Mouse (Mus musculus) ES-Bruce4 (cell line): ENCODE data around the gene Prdx2.

Experiments
- CTCF ChIP-seq: IDR thresholded peaks from one replicate; pipeline ENCODE4 v1.8.1; 2011; ENCODE audit warnings: low read depth, low read length
- EP300 ChIP-seq: IDR thresholded peaks from 2 replicates; pipeline ENCODE4 v1.6.1; 2011; ENCODE audit warnings: low read depth, low read length; ENCODE audit not compliant: insufficient read depth
- POLR2A ChIP-seq: IDR thresholded peaks from one replicate; pipeline ENCODE4 v1.8.1; 2011; ENCODE audit warnings: low read length; ENCODE audit not compliant: insufficient read depth

DNA sequence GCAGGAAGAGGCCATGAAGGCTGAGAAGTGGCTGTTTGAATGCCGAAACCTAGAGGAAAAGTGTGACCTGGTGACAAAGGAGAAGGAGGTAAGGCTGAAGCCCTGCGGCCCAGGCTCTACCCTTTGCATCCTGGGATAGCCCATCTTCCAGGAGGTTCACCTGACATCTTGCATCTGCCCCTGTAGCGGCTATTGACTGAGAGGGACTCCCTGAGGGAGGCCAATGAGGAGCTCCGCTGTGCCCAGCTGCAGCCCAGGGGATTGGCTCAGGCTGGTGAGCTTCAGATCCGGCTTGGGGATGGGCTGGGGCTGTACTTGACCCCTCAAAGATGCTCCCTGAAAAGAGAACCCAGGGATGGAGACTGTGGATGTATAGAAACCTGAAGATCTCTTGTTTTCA lies 27.6 kb downstream of the Prdx2 start:
- no peak for TF ChIP-seq CTCF
- TF ChIP-seq EP300 = no peak
- no peak for TF ChIP-seq POLR2A
